Mouse (Mus musculus): ENCODE measurements around the gene Morn5.

- TF ChIP-seq CTCF (IDR thresholded peaks at IDR 0.05; ENCODE audit: low read depth) (no peak), EP300 (optimal IDR thresholded peaks at IDR 0.05) (no peak)
These were observed 16.4 kb upstream of the Morn5 start for GRCm38 (mm10) chr2:36032884-36033283.
